Mouse (Mus musculus) heart, embryonic 12.5 days (tissue): ENCODE results near the gene Clec4e. TPM values are rescaled to one million over a fixed set of nuclear protein-coding genes. Genes with fewer than 3 reads are reported as not detected.
"Not testable (repeated sequence)": the region's sequence is repeated elsewhere in the genome, so short reads cannot be mapped to it uniquely, and the experiment has no call there.

ENCODE experiments used
- ATAC-seq: fragments of 200-750 bp; cut with Nextera tagmentation; 2 replicates; pipeline ENCODE4 v1.8.0; 2017; ENCODE audit warnings: moderate TSS enrichment, moderate library complexity; ENCODE audit not compliant: insufficient number of reproducible peaks, low FRiP score
- H3K27ac ChIP-seq: fragments of 300-500 bp; sonication (generic); 2 replicates; pipeline ENCODE4 v1.5.1; 2016; ENCODE audit warnings: mild to moderate bottlenecking, moderate library complexity; ENCODE audit not compliant: poor library complexity, severe bottlenecking
- H3K27me3 ChIP-seq: fragments of 300-500 bp; sonication (generic); replicated peaks from 2 replicates; pipeline ENCODE4 v1.6.1; 2016; ENCODE audit warnings: mild to moderate bottlenecking, moderate library complexity
- H3K36me3 ChIP-seq: fragments of 300-500 bp; sonication (generic); 2 replicates; pipeline ENCODE4 v1.6.1; 2016; ENCODE audit warnings: mild to moderate bottlenecking, moderate library complexity
- H3K4me1 ChIP-seq: fragments of 300-500 bp; sonication (generic); replicated peaks from 2 replicates; pipeline ENCODE4 v1.6.1; 2016; ENCODE audit warnings: mild to moderate bottlenecking
- H3K4me2 ChIP-seq: fragments of 300-500 bp; sonication (generic); 2 replicates; pipeline ENCODE4 v1.6.1; 2016; ENCODE audit warnings: mild to moderate bottlenecking, moderate library complexity
- H3K4me3 ChIP-seq: fragments of 300-500 bp; sonication (generic); 2 replicates; pipeline ENCODE4 v1.5.1; 2016; ENCODE audit warnings: mild to moderate bottlenecking
- H3K9ac ChIP-seq: fragments of 300-500 bp; sonication (generic); 2 replicates; pipeline ENCODE4 v1.6.1; 2016; ENCODE audit warnings: mild to moderate bottlenecking, moderate library complexity
- H3K9me3 ChIP-seq: fragments of 300-500 bp; sonication (generic); replicated peaks from 2 replicates; pipeline ENCODE4 v1.6.1; 2016; ENCODE audit warnings: mild to moderate bottlenecking, moderate library complexity
- WGBS: fragments of 180-500 bp; shearing (Covaris S2); methylation state at CpG from one replicate; pipeline ENCODE4 v1.1.7; 2016; 5-methylcytosine and 5-hydroxymethylcytosine counted together
- polyA plus RNA-seq: library from polyadenylated mRNA; unstranded; fragments of >200 nt; fragmentation: Nextera tagmentation; extraction: Ambion mirVana; gene quantifications from 2 replicates; pipeline ENCODE4 v1.2.1, GENCODE M21; 2016

Clec4e gene
- polyA plus RNA-seq, result 0.08 TPM in 2 replicates

- Histone ChIP-seq H3K36me3 (no peaks in the 10 kb centered on the region), H3K9ac (no peak within 1 kb of the TSS), H3K4me3 (no peak within 1 kb of the TSS), H3K4me2 (no peak within 1 kb of the TSS), H3K27me3 (no peaks in the 10 kb centered on the region), H3K9me3 (no peaks in the 10 kb centered on the region; the same call in 1 of the 2 replicates), H3K4me1 (no peaks in the 10 kb centered on the region), H3K27ac (no peak within 1 kb of the TSS)
- no peak for ATAC-seq
- 73% methylated on average over 4 of the region's 4 CpGs for WGBS
Measured at GRCm38 (mm10) chr6:123289753-123290152, at the start of gene Clec4e. Clec4e (minus strand) TSS chr6:123289870.

GRCm38 (mm10) chr6:123332503-123332902, 42.8 kb upstream of the Clec4e start:
- ATAC-seq, result no peak
- no peaks in the 10 kb centered on the region for H3K4me1 ChIP-seq
- no peak overlapping the region for H3K4me3 ChIP-seq
- H3K27me3 ChIP-seq, result no peaks in the 10 kb centered on the region
- WGBS, result 44% methylated on average over 2 of the region's 2 CpGs
- no peak overlapping the region for H3K9ac ChIP-seq
- no peak overlapping the region for H3K4me2 ChIP-seq
- H3K27ac ChIP-seq, result no peak overlapping the region
- H3K9me3 ChIP-seq, result no peaks in the 10 kb centered on the region
- H3K36me3 ChIP-seq, result no peaks in the 10 kb centered on the region

- 76% methylated on average over 2 of the region's 2 CpGs for WGBS
- Histone ChIP-seq H3K36me3 (no peaks in the 10 kb centered on the region), H3K27ac (no peak within 1 kb of the TSS), H3K9me3 (no peaks in the 10 kb centered on the region), H3K27me3 (no peaks in the 10 kb centered on the region), H3K4me1 (no peaks in the 10 kb centered on the region), H3K9ac (no peak within 1 kb of the TSS), H3K4me2 (no peak within 1 kb of the TSS), H3K4me3 (no peak within 1 kb of the TSS)
- no peak for ATAC-seq
Measured at GRCm38 (mm10) chr6:123308033-123308432, 18.4 kb upstream of the Clec4e start, which contains the start of gene Vmn2r19. Vmn2r19 (plus strand) TSS chr6:123308333.

- H3K27ac ChIP-seq, H3K9ac ChIP-seq, H3K27me3 ChIP-seq, H3K36me3 ChIP-seq, H3K4me3 ChIP-seq, ATAC-seq, H3K4me1 ChIP-seq, H3K4me2 ChIP-seq, H3K9me3 ChIP-seq: not testable (repeated sequence)
- WGBS, result 53% methylated on average over 7 of the region's 7 CpGs
Measured at GRCm38 (mm10) chr6:123306315-123306714, 16.6 kb upstream of the Clec4e start.

- no peaks in the 10 kb centered on the region for H3K36me3 ChIP-seq
- H3K9me3 ChIP-seq, result peaks cover 3% of the 10 kb centered on the region
- whole genome bisulfite sequencing, result 55% methylated on average over 1 of the region's 1 CpGs
- ATAC-seq, result no peak
- no peak overlapping the region for H3K4me2 ChIP-seq
- no peaks in the 10 kb centered on the region for H3K27me3 ChIP-seq
- no peaks in the 10 kb centered on the region for H3K4me1 ChIP-seq
- H3K4me3 ChIP-seq, result no peak overlapping the region
- H3K9ac ChIP-seq, result no peak overlapping the region
- no peak overlapping the region for H3K27ac ChIP-seq
Measured at GRCm38 (mm10) chr6:123296687-123297086, 7.0 kb upstream of the Clec4e start.

GRCm38 (mm10) chr6:123293509-123293908, 3.8 kb upstream of the Clec4e start:
- H3K4me3 ChIP-seq, H3K9ac ChIP-seq, H3K36me3 ChIP-seq, H3K9me3 ChIP-seq, H3K4me2 ChIP-seq, H3K27ac ChIP-seq, H3K27me3 ChIP-seq, ATAC-seq, H3K4me1 ChIP-seq: not testable (repeated sequence)
- WGBS, result 78% methylated on average over 11 of the region's 11 CpGs

GRCm38 (mm10) chr6:123292751-123293400, 3.2 kb upstream of the Clec4e start:
- Histone ChIP-seq H3K4me1 (no peaks in the 10 kb centered on the region), H3K4me3 (no peak overlapping the region), H3K27me3 (no peaks in the 10 kb centered on the region), H3K9me3 (no peaks in the 10 kb centered on the region; the same call in 1 of the 2 replicates), H3K4me2 (no peak overlapping the region), H3K36me3 (no peaks in the 10 kb centered on the region), H3K9ac (no peak overlapping the region), H3K27ac (no peak overlapping the region)
- 81% methylated on average over 1 of the region's 1 CpGs for WGBS
- ATAC-seq, result peak; percentile 92

DNA sequence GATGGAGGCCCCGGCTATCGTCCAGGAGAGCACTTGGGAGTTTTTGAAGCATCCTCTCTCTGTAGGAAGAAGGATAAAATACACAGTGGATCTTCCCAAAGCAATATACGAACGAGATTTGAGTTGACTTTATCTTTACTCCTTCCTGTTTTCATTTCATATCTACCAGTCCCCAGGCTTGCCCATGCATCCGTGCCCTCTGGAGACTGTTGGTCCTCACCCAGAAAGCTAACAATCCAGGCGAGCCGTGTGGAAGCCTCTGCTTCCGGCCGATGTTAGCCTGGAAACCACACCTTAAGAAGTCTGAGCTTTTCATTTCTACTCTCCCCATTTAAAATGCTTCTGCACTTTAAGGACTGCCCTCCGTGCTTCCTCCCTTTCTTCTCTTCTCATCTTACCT, 739 bp downstream of the Clec4e start:
- Histone ChIP-seq H3K4me2 (no peak overlapping the region), H3K36me3 (no peaks in the 10 kb centered on the region), H3K9ac (no peak overlapping the region), H3K9me3 (no peaks in the 10 kb centered on the region; the same call in 1 of the 2 replicates), H3K27ac (no peak overlapping the region), H3K4me3 (no peak overlapping the region), H3K27me3 (no peaks in the 10 kb centered on the region), H3K4me1 (no peaks in the 10 kb centered on the region)
- no peak for ATAC-seq
- 63% methylated on average over 10 of the region's 10 CpGs for WGBS

GRCm38 (mm10) chr6:123286311-123286710, 3.4 kb downstream of the Clec4e start:
- H3K9me3 ChIP-seq, result no peaks in the 10 kb centered on the region; the same call in 1 of the 2 replicates
- H3K4me3 ChIP-seq, result no peak overlapping the region
- H3K27me3 ChIP-seq, result no peaks in the 10 kb centered on the region
- no peak overlapping the region for H3K9ac ChIP-seq
- no peaks in the 10 kb centered on the region for H3K4me1 ChIP-seq
- no peak overlapping the region for H3K4me2 ChIP-seq
- WGBS, result 82% methylated on average over 2 of the region's 2 CpGs
- H3K27ac ChIP-seq, result no peak overlapping the region
- H3K36me3 ChIP-seq, result no peaks in the 10 kb centered on the region
- no peak for ATAC-seq

DNA sequence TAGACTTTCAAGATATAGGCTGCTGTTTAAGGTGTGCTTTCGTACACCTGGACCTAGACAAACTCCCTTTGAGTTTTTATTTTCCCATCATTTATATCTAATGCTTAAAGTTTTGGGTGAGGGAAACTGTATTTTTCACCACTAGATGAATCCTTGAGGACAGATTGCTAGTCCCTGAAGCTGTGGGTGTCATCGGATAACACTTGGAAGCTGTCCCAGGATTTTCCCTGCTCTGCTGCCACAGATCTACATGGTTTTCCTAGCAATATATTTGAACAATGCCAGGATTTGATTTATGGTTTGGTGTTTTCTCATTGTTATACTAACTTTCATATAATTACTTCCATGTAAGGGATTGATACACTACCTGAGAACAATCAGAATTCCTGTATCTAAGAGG, 10.2 kb downstream of the Clec4e start:
- Histone ChIP-seq H3K4me1 (no peaks in the 10 kb centered on the region), H3K27me3 (no peaks in the 10 kb centered on the region), H3K4me3 (no peak overlapping the region), H3K9ac (no peak overlapping the region), H3K9me3 (0 out of 2 replicates have a peak, but pooled peaks cover 5% of the 10 kb centered on the region), H3K4me2 (no peak overlapping the region), H3K27ac (no peak overlapping the region), H3K36me3 (no peaks in the 10 kb centered on the region)
- 82% methylated on average over 2 of the region's 2 CpGs for WGBS
- ATAC-seq, result no peak

GRCm38 (mm10) chr6:123266945-123267344, 22.7 kb downstream of the Clec4e start:
- no peak for ATAC-seq
- Histone ChIP-seq H3K9ac (no peak overlapping the region), H3K36me3 (no peaks in the 10 kb centered on the region), H3K4me1 (no peaks in the 10 kb centered on the region), H3K9me3 (0 out of 2 replicates have a peak, but pooled peaks cover 2% of the 10 kb centered on the region), H3K4me3 (no peak overlapping the region), H3K27me3 (no peaks in the 10 kb centered on the region), H3K27ac (no peak overlapping the region), H3K4me2 (no peak overlapping the region)
- WGBS, result 69% methylated on average over 5 of the region's 5 CpGs

GRCm38 (mm10) chr6:123265809-123266208, 23.9 kb downstream of the Clec4e start:
- Histone ChIP-seq H3K4me1 (no peaks in the 10 kb centered on the region), H3K36me3 (no peaks in the 10 kb centered on the region), H3K9me3 (0 out of 2 replicates have a peak, but pooled peaks cover 2% of the 10 kb centered on the region), H3K9ac (no peak overlapping the region), H3K27me3 (no peaks in the 10 kb centered on the region), H3K4me3 (no peak overlapping the region), H3K27ac (no peak overlapping the region), H3K4me2 (no peak overlapping the region)
- no peak for ATAC-seq
- WGBS, result 77% methylated on average over 4 of the region's 4 CpGs
